Mouse (Mus musculus) E14TG2a.4 (cell line): ENCODE data around the gene Cdk19.

Source experiments
- CTCF ChIP-seq: conservative IDR thresholded peaks from 2 replicates; pipeline ENCODE4 v1.5.1; 2014; ENCODE audit warnings: low read length
- NANOG ChIP-seq: IDR thresholded peaks from 2 replicates; pipeline ENCODE4 v1.6.1; 2014; ENCODE audit warnings: borderline replicate concordance, low read length, mixed read lengths
- POU5F1 ChIP-seq: IDR thresholded peaks from 2 replicates; pipeline ENCODE4 v1.6.1; 2014; ENCODE audit warnings: low read length, borderline replicate concordance

GRCm38 (mm10) chr10:40348566-40349536, 9.5 kb downstream of the Cdk19 start:
- TF ChIP-seq CTCF (no peak), POU5F1 (no peak), NANOG (no peak)
